Mouse (Mus musculus) heart, embryonic 14.5 days (tissue): ENCODE measurements at regions not wholly inside any gene's neighbourhood (a gene's known extent, or its start where the extent isn't known, plus 50 kb on each side); places are given as distances from the start of the nearest gene placed in this dataset.
"Not testable (repeated sequence)": the region's sequence is repeated elsewhere in the genome, so short reads cannot be mapped to it uniquely, and the experiment has no call there.

Source experiments
- ATAC-seq: fragments of 200-750 bp; cut with Nextera tagmentation; 2 replicates; pipeline ENCODE4 v1.8.0; 2017; ENCODE audit warnings: low read depth, moderate TSS enrichment; ENCODE audit not compliant: insufficient number of reproducible peaks, insufficient read depth, low FRiP score
- H3K27ac ChIP-seq, 2 experiments: fragments of 200-500 bp in 1 of 2; fragments of 300-500 bp in 1 of 2; sonication (generic) in 1 of 2; replicated peaks in 1 of 2; 2 replicates each; pipeline ENCODE4 v1.5.1; 2012 to 2014; ENCODE audit warnings: low read depth in 2 of 2, low read length in 2 of 2, control low read depth in 1 of 2, mild to moderate bottlenecking in 1 of 2, mixed read lengths in 1 of 2; ENCODE audit not compliant: control insufficient read depth in 1 of 2, insufficient read depth in 1 of 2
- H3K27me3 ChIP-seq: fragments of 300-500 bp; sonication (generic); 2 replicates; pipeline ENCODE4 v1.6.1; 2014; ENCODE audit warnings: mild to moderate bottlenecking, low read length, control low read depth; ENCODE audit not compliant: control insufficient read depth, insufficient read depth
- H3K36me3 ChIP-seq: fragments of 300-500 bp; sonication (generic); 2 replicates; pipeline ENCODE4 v1.6.1; 2014; ENCODE audit warnings: mild to moderate bottlenecking, control low read depth, low read length, mixed read lengths; ENCODE audit not compliant: control insufficient read depth, insufficient read depth
- H3K4me1 ChIP-seq, 2 experiments: fragments of 200-500 bp in 1 of 2; fragments of 300-500 bp in 1 of 2; sonication (generic) in 1 of 2; 2 replicates each; pipeline ENCODE4 v1.6.1; 2012 to 2014; ENCODE audit warnings: low read length in 2 of 2, control low read depth in 1 of 2, mixed read lengths in 1 of 2; ENCODE audit not compliant: control insufficient read depth in 2 of 2, insufficient read depth in 2 of 2
- H3K4me2 ChIP-seq: fragments of 300-500 bp; sonication (generic); 2 replicates; pipeline ENCODE4 v1.6.1; 2014; ENCODE audit warnings: mild to moderate bottlenecking, low read length
- H3K4me3 ChIP-seq, 2 experiments: fragments of 200-500 bp in 1 of 2; fragments of 300-500 bp in 1 of 2; sonication (generic) in 1 of 2; 2 replicates each; pipeline ENCODE4 v1.5.1; 2012 to 2014; ENCODE audit warnings: low read length in 2 of 2, mild to moderate bottlenecking in 2 of 2, control low read depth in 1 of 2, low read depth in 1 of 2, moderate library complexity in 1 of 2; ENCODE audit not compliant: control insufficient read depth in 1 of 2, insufficient read depth in 1 of 2
- H3K9ac ChIP-seq: fragments of 300-500 bp; sonication (generic); 2 replicates; pipeline ENCODE4 v1.6.1; 2014; ENCODE audit warnings: mild to moderate bottlenecking, low read length
- H3K9me3 ChIP-seq: fragments of 300-500 bp; sonication (generic); 2 replicates; pipeline ENCODE4 v1.6.1; 2016; ENCODE audit warnings: low read length, control low read depth; ENCODE audit not compliant: control insufficient read depth
- WGBS: fragments of 180-500 bp; shearing (Covaris S2); extraction: QIAGEN DNeasy Blood & Tissue Kit; methylation state at CpG from one replicate; pipeline ENCODE4 v1.1.7; 2014; 5-methylcytosine and 5-hydroxymethylcytosine counted together

DNA sequence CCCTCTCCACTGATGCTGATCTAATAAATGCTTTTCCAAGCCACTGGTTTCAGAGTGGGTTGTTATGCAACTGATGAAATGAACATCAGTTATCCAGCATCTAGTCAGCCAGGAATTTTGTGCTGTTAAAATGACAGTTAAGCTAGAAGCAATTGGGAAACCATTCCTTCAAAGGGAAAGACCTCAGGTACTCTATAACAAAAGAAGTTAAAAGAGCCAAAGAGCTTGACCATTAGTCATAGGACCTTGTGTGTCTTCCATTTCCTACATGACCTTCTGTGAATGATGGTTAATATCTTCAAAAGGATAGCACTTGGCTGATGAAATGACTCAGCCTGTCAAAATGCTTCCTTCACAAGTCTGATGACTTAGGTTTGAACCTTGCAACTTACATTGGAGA lies 275.6 kb upstream of the Pfkp start:
- Histone ChIP-seq H3K9me3 (no peaks in the 10 kb centered on the region), H3K9ac (no peak overlapping the region), H3K27ac (no peak overlapping the region), H3K4me3 (no peak overlapping the region), H3K27me3 (no peaks in the 10 kb centered on the region), H3K4me2 (no peak overlapping the region), H3K4me1 (no peaks in the 10 kb centered on the region), H3K36me3 (no peaks in the 10 kb centered on the region)
- ATAC-seq, result no peak

DNA sequence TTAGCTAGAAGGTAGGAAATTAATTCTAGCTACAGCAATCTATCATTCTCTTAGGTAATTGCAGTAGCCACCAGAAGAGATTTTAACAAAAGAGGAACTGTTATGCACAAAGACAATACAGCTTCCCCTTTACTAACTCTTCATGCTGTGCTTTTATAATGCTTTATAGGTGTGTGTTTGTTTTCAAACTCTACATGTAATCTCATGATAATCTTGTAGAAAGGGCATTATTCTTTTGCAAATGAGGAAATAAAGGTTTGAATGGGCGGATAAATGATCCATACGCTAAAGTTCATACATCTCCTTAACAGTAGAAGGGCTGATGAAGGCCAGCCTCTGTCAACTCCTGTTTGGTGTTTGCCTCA lies 273.8 kb upstream of the Pfkp start:
- Histone ChIP-seq H3K27ac (no peak overlapping the region), H3K9me3 (no peaks in the 10 kb centered on the region), H3K4me1 (no peaks in the 10 kb centered on the region), H3K4me2 (no peak overlapping the region), H3K27me3 (no peaks in the 10 kb centered on the region), H3K4me3 (no peak overlapping the region), H3K36me3 (no peaks in the 10 kb centered on the region), H3K9ac (no peak overlapping the region)
- WGBS, result 66% methylated on average over 2 of the region's 2 CpGs
- ATAC-seq, result no peak

DNA sequence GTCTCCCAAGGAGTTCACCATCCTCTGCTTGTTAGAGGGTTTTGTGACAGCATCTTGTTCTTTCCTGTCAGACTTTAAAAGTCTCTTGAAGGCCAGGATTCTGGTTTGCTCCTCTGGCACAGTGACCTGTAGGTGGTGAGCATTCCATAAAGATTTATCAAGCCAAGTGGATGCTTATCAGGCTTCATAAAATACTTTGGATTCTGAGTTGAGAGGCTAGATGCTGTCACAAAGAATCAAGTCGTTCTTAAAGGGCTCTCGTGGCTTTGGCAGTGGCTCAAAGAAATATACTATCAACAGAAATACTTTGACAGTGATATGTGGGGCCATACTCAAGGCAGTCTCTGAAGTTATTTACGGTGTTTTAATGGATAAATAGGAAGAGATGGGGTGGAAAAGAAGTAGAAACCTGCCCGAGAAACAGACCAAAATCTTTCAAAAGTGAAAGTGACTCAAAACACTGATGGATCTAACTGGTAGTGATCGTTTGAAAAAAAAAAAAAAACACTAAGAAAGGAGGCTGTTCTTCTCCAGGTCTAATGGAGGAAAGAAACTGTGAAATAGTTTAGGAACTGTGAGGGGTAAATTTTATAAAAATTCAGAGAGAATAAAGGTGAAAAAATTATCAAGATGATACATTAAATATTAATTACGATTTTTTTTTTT lies 273.2 kb upstream of the Pfkp start:
- no peaks in the 10 kb centered on the region for H3K27me3 ChIP-seq
- ATAC-seq, result no peak
- H3K4me2 ChIP-seq, result peak overlapping the region; percentile 31; the same call in 1 of the 2 replicates
- H3K27ac ChIP-seq, result no peak overlapping the region
- no peaks in the 10 kb centered on the region for H3K36me3 ChIP-seq
- no peak overlapping the region for H3K4me3 ChIP-seq
- WGBS, result 36% methylated on average over 6 of the region's 6 CpGs
- no peaks in the 10 kb centered on the region for H3K4me1 ChIP-seq
- no peak overlapping the region for H3K9ac ChIP-seq
- no peaks in the 10 kb centered on the region for H3K9me3 ChIP-seq

GRCm38 (mm10) chr13:6906000-6906399 lies 257.4 kb upstream of the Pfkp start:
- no peak overlapping the region for H3K9ac ChIP-seq
- H3K9me3 ChIP-seq, result no peaks in the 10 kb centered on the region
- no peaks in the 10 kb centered on the region for H3K4me1 ChIP-seq
- H3K4me3 ChIP-seq, result no peak overlapping the region
- no peaks in the 10 kb centered on the region for H3K27me3 ChIP-seq
- no peak for ATAC-seq
- no peaks in the 10 kb centered on the region for H3K36me3 ChIP-seq
- H3K27ac ChIP-seq, result no peak overlapping the region
- no peak overlapping the region for H3K4me2 ChIP-seq

DNA sequence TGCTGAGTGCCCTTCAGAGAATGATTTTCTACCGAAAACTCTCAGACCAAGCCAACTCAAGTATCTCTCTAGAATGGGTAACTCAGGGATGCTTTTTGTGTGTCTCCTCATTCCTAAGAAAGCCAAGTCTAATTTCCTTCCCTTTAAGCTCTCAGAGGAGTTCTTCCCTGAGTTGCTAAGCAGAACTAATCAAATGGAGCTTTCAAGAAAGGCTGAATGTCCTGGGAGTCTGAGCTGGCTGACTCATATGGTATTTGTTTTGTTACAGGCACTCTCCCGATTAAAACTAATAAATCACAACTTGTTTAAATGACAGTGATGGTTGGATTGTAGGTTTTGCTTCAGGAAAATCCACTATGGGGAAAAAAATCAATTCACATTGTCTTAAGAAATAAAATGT lies 253.1 kb upstream of the Pfkp start:
- no peak overlapping the region for H3K4me3 ChIP-seq
- ATAC-seq, result no peak
- no peaks in the 10 kb centered on the region for H3K36me3 ChIP-seq
- H3K9me3 ChIP-seq, result no peaks in the 10 kb centered on the region
- no peak overlapping the region for H3K9ac ChIP-seq
- no peak overlapping the region for H3K4me2 ChIP-seq
- H3K4me1 ChIP-seq, result no peaks in the 10 kb centered on the region
- H3K27ac ChIP-seq, result no peak overlapping the region
- no peaks in the 10 kb centered on the region for H3K27me3 ChIP-seq
- WGBS, result 77% methylated on average over 2 of the region's 2 CpGs

GRCm38 (mm10) chr13:6897666-6898065 lies 249.1 kb upstream of the Pfkp start:
- ATAC-seq, result no peak
- WGBS, result 60% methylated on average over 1 of the region's 1 CpGs
- Histone ChIP-seq H3K27ac (no peak overlapping the region), H3K9ac (no peak overlapping the region), H3K9me3 (no peaks in the 10 kb centered on the region), H3K36me3 (no peaks in the 10 kb centered on the region), H3K4me3 (no peak overlapping the region), H3K4me2 (no peak overlapping the region), H3K4me1 (no peaks in the 10 kb centered on the region), H3K27me3 (no peaks in the 10 kb centered on the region)

- no peaks in the 10 kb centered on the region for H3K27me3 ChIP-seq
- H3K4me1 ChIP-seq, result no peaks in the 10 kb centered on the region
- H3K27ac ChIP-seq, result no peak overlapping the region
- ATAC-seq, result no peak
- H3K36me3 ChIP-seq, result no peaks in the 10 kb centered on the region
- no peaks in the 10 kb centered on the region for H3K9me3 ChIP-seq
- no peak overlapping the region for H3K4me3 ChIP-seq
- no peak overlapping the region for H3K9ac ChIP-seq
- 38% methylated on average over 5 of the region's 5 CpGs for WGBS
- no peak overlapping the region for H3K4me2 ChIP-seq
Observed at GRCm38 (mm10) chr13:6891458-6892076, 243.0 kb upstream of the Pfkp start.

GRCm38 (mm10) chr13:6889446-6889845 lies 240.9 kb upstream of the Pfkp start:
- not testable (repeated sequence) for H3K9ac ChIP-seq
- 72% methylated on average over 9 of the region's 9 CpGs for WGBS

More at GRCm38 (mm10) chr13:6889446-6889845, 240.9 kb upstream of the Pfkp start:
- not testable (repeated sequence) for H3K27ac ChIP-seq, ATAC-seq, H3K4me2 ChIP-seq, H3K4me3 ChIP-seq, H3K27me3 ChIP-seq, H3K4me1 ChIP-seq, H3K9me3 ChIP-seq, H3K36me3 ChIP-seq
